Mouse (Mus musculus): ENCODE data around the gene 4933427I04Rik. TPM values are rescaled to one million over a fixed set of nuclear protein-coding genes. Genes with fewer than 3 reads are reported as not detected.

The 4933427I04Rik gene
- total RNA-seq (2014; rRNA removed) (not detected in 2 replicates), polyA plus RNA-seq (2015; fragmentation: Nextera tagmentation; extraction: Ambion mirVana) (0.06 TPM in 1 of 2 replicates, not detected in the other)

DNA sequence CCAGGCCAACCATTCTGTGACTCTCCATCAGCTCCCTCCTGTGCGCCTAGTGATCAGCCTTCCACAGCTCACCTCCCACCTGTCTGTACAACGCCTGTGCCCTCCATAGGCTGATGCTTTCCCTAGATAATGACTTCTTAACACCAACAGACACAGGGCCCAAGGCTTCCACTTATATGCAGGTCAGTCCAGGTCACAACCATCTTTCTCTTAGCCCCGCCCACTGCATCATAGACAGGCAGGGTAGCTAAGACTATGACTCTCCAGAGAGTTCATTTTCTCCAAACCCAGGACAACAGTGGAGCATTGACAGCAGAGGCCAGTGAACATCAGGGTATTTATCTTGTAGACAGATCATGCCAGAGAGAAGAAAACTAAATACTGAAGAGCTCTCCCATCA lies at the start of gene 4933427I04Rik:
TSS of gene 4933427I04Rik (plus strand) at position 301 of the 400 bp plus-strand sequence.
- Histone ChIP-seq H3K4me3 (ENCODE audit: low read depth, low read length) (no peak within 1 kb of the TSS), H3K9me3 (ENCODE audit: low read length) (no peaks in the 10 kb centered on the region), H3K4me2 (ENCODE audit: low read depth, low read length, poor library complexity, severe bottlenecking) (no peak within 1 kb of the TSS), H3K36me3 (ENCODE audit: insufficient read depth, low read length) (no peaks in the 10 kb centered on the region), H3K9ac (replicated peaks; ENCODE audit: low read length, poor library complexity, severe bottlenecking) (no peak within 1 kb of the TSS), H3K27ac (ENCODE audit: low read depth, low read length) (no peak within 1 kb of the TSS), H3K4me1 (ENCODE audit: insufficient read depth, low read length) (no peaks in the 10 kb centered on the region), H3K27me3 (ENCODE audit: insufficient read depth, low read length) (no peaks in the 10 kb centered on the region)
- ATAC-seq (ENCODE audit: low FRiP score) (no peak), DNase-seq (ENCODE audit: low spot score) (no peak)
- no peak for TF ChIP-seq CTCF (IDR thresholded peaks at IDR 0.05)
- 83% methylated on average over 3 of the region's 3 CpGs for WGBS

DNA sequence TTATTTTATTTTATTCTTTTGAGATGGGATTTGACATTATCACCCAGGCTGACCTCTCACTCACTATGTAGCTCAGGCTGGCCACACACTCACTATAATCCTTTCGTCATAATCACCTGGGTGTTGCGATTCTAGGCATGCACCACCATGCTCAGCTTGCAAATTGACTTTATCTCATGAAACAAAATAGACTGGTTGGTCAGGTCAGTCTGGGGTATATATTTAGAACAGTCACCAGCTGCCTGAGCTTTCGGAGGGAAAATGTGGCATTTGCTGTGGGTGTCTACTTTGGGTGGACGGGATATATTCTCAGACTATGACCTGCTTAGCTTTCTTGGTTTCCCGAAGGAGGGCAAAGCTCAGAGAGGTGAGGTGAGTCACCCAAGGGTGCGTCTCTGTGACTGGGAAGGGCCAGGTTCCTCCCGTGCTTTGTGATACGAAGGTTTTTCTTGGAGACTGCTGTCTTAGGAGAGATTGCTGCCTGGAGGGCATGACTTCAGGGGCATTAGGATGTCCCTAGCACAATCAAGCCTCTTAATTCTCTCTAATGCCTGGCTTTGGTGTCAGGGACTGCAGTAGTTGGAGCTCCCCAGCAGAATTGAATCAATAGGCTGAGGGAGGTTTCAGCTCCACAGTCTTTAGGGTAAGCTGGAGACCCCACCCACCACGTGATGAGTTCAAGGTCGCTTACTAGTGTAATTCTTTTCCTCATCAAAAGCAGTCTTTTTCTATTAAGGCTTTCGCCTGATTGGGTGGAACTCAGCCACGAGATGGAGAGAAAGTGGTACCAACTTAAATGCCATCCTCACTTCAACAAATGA lies 48.8 kb upstream of the 4933427I04Rik start:
- no peak for TF ChIP-seq CTCF (IDR thresholded peaks at IDR 0.05)
- H3K4me2 ChIP-seq (ENCODE audit: low read depth, low read length, poor library complexity, severe bottlenecking), result no peak overlapping the region
- DNase-seq (ENCODE audit: low spot score), result no peak
- H3K36me3 ChIP-seq (ENCODE audit: insufficient read depth, low read length), result no peaks in the 10 kb centered on the region
- WGBS, result 86% methylated on average over 12 of the region's 12 CpGs
- H3K9ac ChIP-seq (replicated peaks; ENCODE audit: low read length, poor library complexity, severe bottlenecking), result no peak overlapping the region
- H3K27me3 ChIP-seq (ENCODE audit: insufficient read depth, low read length), result no peaks in the 10 kb centered on the region
- H3K27ac ChIP-seq (ENCODE audit: low read depth, low read length), result no peak overlapping the region
- no peaks in the 10 kb centered on the region for H3K4me1 ChIP-seq (ENCODE audit: insufficient read depth, low read length)
- ATAC-seq (ENCODE audit: low FRiP score), result no peak
- no peak overlapping the region for H3K4me3 ChIP-seq (ENCODE audit: low read depth, low read length)
- H3K9me3 ChIP-seq (ENCODE audit: low read length), result no peaks in the 10 kb centered on the region

DNA sequence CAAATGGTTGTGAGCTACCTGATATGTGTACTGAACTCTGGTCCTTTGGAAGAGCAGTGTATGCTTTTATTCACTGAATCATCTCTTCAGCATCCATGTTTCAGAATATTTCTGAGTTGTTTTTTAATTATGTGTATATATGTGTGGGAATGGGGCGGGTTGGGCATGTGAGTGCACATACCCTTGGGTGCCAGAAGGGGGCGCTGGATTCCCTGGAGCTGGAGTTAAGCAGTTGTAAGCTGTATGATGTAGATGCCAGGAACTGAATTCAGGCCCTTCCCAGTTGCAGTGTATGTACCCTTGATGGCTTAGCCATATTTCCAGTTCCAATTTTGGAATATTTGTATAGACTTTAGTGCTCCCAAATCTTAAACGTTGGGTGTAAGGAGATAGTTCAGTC lies 47.0 kb upstream of the 4933427I04Rik start:
- Histone ChIP-seq H3K27ac (ENCODE audit: low read depth, low read length) (no peak overlapping the region), H3K27me3 (ENCODE audit: insufficient read depth, low read length) (no peaks in the 10 kb centered on the region), H3K36me3 (ENCODE audit: insufficient read depth, low read length) (no peaks in the 10 kb centered on the region), H3K9me3 (ENCODE audit: low read length) (no peaks in the 10 kb centered on the region), H3K9ac (replicated peaks; ENCODE audit: low read length, poor library complexity, severe bottlenecking) (no peak overlapping the region), H3K4me3 (ENCODE audit: low read depth, low read length) (no peak overlapping the region), H3K4me1 (ENCODE audit: insufficient read depth, low read length) (no peaks in the 10 kb centered on the region), H3K4me2 (ENCODE audit: low read depth, low read length, poor library complexity, severe bottlenecking) (no peak overlapping the region)
- TF ChIP-seq CTCF (IDR thresholded peaks at IDR 0.05), result no peak
- no peak for ATAC-seq (ENCODE audit: low FRiP score)
- DNase-seq (ENCODE audit: low spot score), result no peak
- 90% methylated on average over 3 of the region's 3 CpGs for WGBS

DNA sequence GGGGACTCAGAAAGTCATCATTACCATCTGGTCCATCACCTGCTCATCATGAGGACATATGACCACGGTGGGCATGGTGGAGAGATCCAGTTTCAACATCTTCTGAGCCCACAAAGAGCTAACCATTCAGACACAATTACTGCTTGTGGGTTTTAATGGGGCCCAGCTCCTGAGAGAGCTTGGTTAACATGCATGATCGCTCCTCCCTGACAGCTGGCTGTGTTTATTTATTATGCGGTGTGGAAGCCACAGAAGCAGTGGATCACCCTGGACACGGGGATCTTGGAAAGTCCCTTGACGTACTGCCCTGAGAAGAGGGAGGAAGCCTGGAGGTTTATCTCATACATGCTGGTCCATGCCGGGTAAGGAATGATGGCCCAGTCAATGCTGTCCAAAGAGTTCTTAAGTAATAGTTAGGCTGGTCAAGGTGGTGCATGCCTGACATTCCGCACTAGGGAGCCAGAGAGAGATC lies 45.4 kb upstream of the 4933427I04Rik start:
- Histone ChIP-seq H3K4me1 (ENCODE audit: insufficient read depth, low read length) (no peaks in the 10 kb centered on the region), H3K27ac (ENCODE audit: low read depth, low read length) (no peak overlapping the region), H3K27me3 (ENCODE audit: insufficient read depth, low read length) (no peaks in the 10 kb centered on the region), H3K9ac (replicated peaks; ENCODE audit: low read length, poor library complexity, severe bottlenecking) (no peak overlapping the region), H3K4me2 (ENCODE audit: low read depth, low read length, poor library complexity, severe bottlenecking) (no peak overlapping the region), H3K9me3 (ENCODE audit: low read length) (no peaks in the 10 kb centered on the region), H3K36me3 (ENCODE audit: insufficient read depth, low read length) (no peaks in the 10 kb centered on the region), H3K4me3 (ENCODE audit: low read depth, low read length) (no peak overlapping the region)
- no peak for ATAC-seq (ENCODE audit: low FRiP score)
- no peak for TF ChIP-seq CTCF (IDR thresholded peaks at IDR 0.05)
- 44% methylated on average over 7 of the region's 7 CpGs for WGBS
- DNase-seq (ENCODE audit: low spot score), result no peak

DNA sequence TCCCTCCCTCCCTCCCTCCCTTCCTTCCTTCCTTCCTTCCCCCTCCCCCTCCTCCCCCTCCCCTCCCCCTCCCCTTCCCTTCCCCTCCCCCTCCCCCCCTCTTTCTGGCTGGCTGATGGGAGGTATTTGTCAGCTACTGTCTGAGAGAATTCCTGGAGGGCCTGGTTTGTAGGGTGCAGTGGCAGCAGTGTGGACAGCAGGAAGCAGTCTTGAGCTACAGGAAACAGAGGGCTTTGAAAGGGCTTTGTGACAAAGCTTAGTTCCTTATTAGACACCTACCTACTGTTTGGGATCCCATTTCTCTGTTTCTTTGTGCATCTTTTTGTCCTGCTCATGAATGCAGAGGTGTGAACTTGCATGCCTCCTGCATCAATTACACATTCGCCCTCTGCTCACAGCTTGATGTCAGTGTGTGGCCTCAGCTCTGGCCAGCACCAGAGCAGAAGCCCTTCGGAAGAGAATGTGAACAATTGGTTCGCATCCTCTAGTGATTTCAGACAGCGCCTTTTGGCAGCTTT lies 40.3 kb upstream of the 4933427I04Rik start:
- H3K4me3 ChIP-seq (ENCODE audit: low read depth, low read length), result no peak overlapping the region
- H3K4me1 ChIP-seq (ENCODE audit: insufficient read depth, low read length), result no peaks in the 10 kb centered on the region
- TF ChIP-seq CTCF (IDR thresholded peaks at IDR 0.05), result peak; percentile 72
- peak; percentile 61 for DNase-seq (ENCODE audit: low spot score)
- H3K4me2 ChIP-seq (ENCODE audit: low read depth, low read length, poor library complexity, severe bottlenecking), result no peak overlapping the region
- 0 out of 2 replicates have a peak overlapping the region, but pooled peaks have one; percentile 2 for H3K27ac ChIP-seq (ENCODE audit: low read depth, low read length)
- no peak for ATAC-seq (ENCODE audit: low FRiP score)
- no peaks in the 10 kb centered on the region for H3K36me3 ChIP-seq (ENCODE audit: insufficient read depth, low read length)
- no peaks in the 10 kb centered on the region for H3K27me3 ChIP-seq (ENCODE audit: insufficient read depth, low read length)
- 24% methylated on average over 4 of the region's 4 CpGs for WGBS
- H3K9me3 ChIP-seq (ENCODE audit: low read length), result no peaks in the 10 kb centered on the region
- no peak overlapping the region for H3K9ac ChIP-seq (replicated peaks; ENCODE audit: low read length, poor library complexity, severe bottlenecking)

DNA sequence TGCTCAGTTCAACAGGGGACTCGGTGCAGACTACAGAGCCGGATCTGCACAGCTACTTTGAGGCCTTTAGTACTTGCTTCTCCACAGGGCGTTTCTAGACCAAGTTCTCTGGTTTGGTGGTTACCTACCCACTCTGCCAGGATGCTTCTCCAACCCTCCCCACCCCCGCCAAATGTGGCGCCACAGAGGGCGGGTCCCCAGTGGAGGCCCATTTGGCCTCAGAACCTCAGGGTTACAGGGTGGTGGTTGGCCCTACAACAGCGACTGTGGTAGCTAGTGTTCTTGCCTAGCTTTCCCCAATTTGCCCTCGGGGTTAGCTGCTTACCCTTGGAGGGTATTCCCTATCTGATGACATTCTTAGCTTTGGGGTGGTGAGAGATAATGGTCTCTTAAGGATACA lies 17.4 kb upstream of the 4933427I04Rik start:
- no peak for DNase-seq (ENCODE audit: low spot score)
- Histone ChIP-seq H3K36me3 (ENCODE audit: insufficient read depth, low read length) (no peaks in the 10 kb centered on the region), H3K9me3 (ENCODE audit: low read length) (peaks cover 3% of the 10 kb centered on the region; the same call in 1 of the 2 replicates), H3K27me3 (ENCODE audit: insufficient read depth, low read length) (no peaks in the 10 kb centered on the region), H3K4me3 (ENCODE audit: low read depth, low read length) (no peak overlapping the region), H3K4me2 (ENCODE audit: low read depth, low read length, poor library complexity, severe bottlenecking) (no peak overlapping the region), H3K27ac (ENCODE audit: low read depth, low read length) (no peak overlapping the region), H3K9ac (replicated peaks; ENCODE audit: low read length, poor library complexity, severe bottlenecking) (no peak overlapping the region), H3K4me1 (ENCODE audit: insufficient read depth, low read length) (no peaks in the 10 kb centered on the region)
- WGBS, result 87% methylated on average over 8 of the region's 8 CpGs
- no peak for TF ChIP-seq CTCF (IDR thresholded peaks at IDR 0.05)
- no peak for ATAC-seq (ENCODE audit: low FRiP score)

Measured in midbrain, postnatal 0 days (tissue).